Mouse (Mus musculus): ENCODE measurements around the gene Cracr2a.
A peak's percentile ranks its signal among the peaks of the same experiment; 100 is the strongest.
"Not testable (repeated sequence)": the region's sequence is repeated elsewhere in the genome, so short reads cannot be mapped to it uniquely, and the experiment has no call there.

Cracr2a gene

DNA sequence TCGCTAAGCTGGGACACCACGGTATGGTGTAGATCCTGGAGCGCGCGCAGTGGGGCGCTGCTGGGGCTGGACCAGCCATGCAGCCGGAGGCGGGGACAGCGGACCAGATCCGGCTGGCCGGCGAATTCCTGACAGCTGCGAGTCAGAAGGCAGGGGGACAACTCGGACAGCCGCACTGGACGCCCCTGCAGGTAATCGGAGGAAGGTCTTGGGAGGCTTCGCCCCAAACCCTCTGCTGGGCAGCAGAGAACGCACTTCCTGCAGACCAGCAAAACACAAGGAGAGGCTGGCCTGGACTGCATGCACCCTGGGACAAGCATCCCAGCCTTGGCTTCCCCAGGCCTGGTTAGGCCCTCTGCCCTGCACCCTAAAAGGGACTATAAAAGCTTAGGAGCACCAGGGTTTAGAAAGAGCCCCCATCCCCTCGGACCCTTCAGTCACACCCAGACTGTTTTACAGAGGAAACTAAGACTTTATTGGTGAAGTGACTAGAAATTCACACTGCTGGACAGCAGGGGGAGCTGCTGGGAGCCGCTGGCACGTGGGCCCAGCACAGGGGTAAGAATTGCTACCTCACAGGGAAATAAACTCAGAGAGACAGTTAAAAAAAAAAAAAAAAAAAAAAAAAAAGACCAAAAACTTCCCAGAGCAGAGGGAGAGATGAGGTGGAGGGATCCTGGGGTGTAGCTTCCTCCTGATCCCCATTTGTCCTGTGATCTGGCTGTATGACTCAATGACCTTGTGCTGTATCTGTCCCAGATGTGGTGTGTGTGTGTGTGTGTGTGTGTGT, at the start of gene Cracr2a:
Gene Cracr2a, plus strand, starts transcription at position 108 of the 790 bp plus-strand sequence.
- peak; percentile 77 to 82 for DNase-seq

DNA sequence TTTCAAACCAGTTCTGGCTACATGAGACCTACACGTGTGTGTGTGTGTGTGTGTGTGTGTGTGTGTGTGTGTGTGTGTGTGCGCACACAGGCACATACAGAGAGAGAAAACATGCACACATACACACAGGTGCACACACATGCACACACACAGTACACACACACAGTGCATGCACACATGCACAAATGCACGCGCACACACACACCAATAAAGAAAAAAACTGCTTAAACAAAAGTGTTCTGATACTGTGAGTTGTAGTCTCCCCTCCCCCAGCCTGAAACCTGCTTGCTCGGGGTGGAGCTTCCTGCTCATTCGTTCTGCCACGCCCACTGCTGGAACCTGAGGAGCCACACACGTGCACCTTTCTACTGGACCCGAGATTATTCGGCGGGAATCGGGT, 47.4 kb upstream of the Cracr2a start:
- DNase-seq: not testable (repeated sequence)

DNA sequence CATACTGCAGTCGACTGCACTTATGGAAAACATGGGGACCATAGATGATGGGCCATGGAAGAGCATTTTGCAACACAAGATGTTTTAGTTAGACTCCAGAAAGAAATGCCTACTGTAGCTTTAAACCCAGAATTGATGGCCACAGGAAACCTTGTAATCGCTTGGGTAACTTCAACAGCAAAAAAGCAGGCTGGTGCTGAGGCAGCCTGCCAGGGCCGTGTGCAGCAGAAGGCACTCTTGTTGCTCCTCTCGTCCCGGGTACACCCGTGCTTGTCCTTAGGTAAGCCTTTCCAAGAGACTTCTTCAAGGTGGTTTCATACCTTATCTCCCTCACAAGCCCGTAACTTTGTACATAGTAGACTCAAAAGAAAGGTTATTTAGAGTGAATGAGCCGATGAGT, 40.0 kb upstream of the Cracr2a start:
- peak; percentile 27 to 55 for DNase-seq

DNA sequence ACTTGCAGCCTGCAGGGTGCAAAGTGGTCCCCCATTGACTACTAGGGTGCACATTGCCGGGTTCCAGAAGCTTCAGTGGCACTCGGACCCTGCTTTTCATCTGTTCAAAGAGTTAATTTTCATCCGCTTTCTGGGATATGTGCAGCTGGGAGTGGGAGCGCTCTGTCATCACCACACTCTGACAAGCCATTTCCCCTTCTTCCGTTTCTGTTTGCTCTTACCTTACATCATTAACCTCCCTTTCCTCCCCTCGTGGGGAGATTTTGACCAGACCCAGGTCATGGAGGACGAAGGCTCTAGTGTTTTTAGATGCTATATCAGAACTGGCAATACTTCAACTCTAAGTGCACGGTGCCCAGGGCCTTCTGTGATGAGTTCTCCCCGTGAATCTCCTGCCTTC, 38.8 kb upstream of the Cracr2a start:
- DNase-seq: no peak

DNA sequence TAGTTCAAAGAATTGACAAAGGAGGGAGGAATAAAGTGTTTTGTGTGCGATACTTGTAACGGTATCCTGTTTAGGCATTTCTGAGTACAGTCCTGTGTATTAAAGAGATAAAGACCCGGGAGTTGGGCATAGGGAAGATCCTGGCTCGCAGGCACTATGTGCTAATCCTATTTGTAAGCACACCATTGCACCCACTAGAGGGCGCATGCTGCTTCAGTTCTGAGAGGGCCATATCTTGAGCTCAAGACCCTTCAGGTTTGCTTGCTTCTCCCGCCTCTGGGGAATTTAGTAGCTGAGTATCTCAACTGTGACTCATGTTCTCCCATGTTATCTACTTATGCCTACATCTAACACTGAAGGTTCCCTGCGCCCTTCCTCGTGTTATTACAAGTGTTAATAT, 36.7 kb upstream of the Cracr2a start:
- DNase-seq: peak; percentile 77 to 87

DNA sequence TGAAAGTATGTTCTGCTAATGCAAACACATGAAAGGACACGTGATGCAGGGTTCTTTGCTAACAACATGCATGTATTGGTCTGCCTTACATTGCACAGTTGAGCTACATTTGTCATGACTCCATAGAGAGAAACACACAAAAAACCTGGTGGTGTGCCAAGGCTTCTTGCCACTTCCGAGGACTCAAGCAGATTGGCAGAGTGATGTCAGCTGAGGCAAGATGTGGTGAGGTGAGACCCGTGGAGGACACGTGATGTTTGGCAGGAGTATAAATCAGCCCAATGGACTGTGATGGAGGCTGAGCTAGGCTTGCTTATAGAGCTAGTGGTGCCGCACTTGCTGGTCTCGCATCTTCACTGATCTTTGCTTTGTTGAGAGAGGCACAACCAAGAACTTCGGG, 32.5 kb upstream of the Cracr2a start:
- peak; percentile 22 to 51 for DNase-seq

DNA sequence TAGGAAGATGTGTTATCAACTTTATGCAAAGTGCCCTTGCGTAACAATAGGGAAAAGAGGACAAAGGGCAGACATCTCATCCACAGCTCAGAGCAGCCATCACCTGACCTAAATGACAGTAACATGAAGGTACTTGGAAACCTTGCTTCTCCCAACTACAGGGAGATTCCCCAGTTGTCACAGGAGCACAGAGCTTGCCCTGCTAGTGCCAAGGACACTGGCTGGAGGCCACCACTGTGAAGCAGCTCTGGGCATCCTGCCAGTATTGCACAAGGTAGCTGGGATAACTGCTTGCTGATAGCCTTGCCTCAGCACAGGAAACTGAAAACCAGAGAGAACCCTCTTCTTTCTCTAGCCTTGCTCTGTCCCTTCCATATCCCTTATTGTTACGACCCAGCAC, 31.7 kb upstream of the Cracr2a start:
- peak; percentile 96 for DNase-seq

DNA sequence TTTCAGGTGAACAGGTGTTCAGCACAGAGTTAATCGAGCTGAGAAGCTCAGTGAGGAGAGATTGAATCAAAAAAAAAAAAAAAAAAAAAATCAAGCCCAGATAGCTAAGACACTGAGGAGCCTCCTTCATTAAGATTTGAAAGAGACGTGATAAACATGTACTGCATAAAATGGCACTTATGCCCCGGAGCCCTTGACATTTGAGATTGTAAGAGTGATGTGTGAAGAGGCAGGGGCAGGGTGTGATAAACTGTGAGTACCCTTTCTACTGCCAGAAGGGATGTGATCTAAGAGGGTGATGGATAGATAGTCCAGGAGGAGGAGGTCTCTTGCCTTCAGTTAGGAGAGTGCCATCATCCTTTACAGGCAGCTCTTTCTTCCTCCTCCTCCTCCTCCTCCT, 30.9 kb upstream of the Cracr2a start:
- no peak for DNase-seq

DNA sequence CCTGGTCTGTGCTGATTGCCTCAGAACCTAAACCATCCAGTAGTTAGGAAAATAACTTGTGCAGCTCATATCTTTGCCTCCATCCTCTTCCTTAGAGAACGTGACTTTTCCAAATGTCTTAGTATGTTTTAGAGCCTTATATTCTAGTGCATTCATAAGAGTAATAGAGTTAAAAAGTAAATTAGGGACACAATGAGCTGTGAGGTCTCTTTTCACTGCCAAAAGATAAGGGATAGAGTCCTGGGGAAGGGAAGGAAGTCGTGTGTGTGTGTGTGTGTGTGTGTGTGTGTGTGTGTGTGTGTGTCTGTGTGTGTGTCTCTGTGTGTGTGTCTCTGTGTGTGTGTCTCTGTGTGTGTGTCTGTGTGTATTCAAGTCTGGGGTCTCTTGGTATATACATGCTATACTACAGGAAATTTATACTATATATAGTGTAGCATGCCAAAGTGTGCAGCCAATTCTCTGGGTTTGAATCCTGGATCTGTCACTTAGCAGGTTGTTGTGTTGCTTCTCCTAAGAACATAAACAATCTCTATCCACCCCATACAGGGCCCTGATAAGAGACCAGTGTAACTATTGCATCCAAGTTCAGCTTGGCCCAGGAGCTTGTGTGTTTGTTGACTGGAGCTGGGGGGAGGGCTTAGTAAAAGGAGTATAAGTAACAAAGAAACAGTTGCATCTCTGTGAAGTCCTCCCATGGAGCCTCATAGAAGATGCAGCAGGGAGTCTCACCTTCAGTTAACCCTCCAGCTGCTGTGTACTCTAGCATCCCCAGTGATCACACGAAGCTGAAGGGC, 29.5 kb upstream of the Cracr2a start:
- DNase-seq: no peak

DNA sequence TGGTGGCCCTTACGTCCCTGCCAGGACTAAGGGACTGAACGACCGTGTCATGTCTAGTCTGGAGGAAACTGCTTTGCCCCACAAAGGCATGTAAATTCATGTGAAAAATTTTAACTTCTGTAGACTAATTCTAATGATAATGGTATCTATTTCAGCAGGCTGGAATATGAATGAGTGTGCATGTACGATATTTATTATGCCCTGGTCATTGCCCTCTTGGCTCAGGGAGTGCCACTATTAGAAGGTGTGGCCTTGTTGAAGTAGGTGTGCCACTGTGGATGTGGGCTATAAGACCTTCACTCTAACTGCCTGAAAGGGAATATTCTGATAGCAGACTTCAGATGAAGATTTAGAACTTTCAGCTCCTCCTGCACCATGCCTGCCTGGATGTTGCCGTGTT, 28.8 kb upstream of the Cracr2a start:
- no peak for DNase-seq

DNA sequence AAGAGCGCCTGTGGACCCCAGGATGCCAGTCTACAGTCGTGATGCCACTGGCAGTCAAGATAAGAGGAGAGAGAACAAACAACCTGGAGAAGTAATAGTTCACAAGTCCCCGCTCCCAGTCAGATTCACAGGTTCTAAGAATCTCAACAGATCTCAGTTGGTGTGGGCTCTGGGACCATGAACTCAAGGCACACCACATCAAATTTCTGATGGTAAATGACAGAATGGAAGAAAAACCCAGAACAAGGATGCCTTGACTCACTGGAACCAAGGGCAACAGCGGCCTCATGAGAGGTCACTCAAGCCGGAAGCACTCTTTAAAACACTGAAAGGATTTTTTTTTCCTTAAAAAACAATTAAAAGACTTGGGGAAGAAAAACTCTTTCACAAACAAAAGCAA, 27.4 kb upstream of the Cracr2a start:
- no peak for DNase-seq

DNA sequence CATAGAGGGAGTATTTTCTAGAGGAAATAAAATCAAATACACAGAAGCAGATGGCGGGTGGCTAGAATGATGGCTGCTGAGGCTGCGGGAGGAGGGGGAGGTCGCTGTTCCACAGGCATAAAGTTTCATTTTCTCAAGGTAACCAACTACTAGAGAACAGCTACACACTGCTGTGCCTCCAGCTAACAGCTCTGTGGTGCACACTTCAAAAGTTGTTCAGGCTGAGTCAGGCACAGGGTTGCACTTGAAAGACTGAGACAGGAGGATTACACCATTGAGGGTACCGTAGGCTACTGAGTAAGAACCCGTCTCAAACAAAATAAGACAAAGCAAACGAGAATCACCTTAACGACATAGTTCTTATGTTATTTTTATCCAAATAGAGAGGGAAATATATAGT, 24.1 kb upstream of the Cracr2a start:
- no peak for DNase-seq

DNA sequence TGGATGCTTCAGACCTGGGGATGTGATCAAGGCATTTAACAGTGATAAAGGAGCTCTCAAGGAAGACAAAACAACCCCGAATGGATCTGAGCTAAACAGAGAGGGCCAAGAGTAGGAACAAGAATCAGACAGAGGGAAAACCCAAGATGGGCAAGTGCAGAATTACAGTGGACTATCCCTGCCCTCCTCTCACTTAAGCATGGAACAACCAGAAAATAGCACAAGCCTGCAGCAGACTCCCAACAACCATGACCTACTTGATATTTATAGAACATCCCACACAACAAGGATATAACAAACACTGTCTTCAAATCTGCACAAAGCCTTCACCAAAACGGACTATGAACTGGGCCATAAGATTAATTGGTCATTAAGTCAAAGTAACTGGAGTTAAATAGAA, 23.0 kb upstream of the Cracr2a start:
- no peak for DNase-seq

DNA sequence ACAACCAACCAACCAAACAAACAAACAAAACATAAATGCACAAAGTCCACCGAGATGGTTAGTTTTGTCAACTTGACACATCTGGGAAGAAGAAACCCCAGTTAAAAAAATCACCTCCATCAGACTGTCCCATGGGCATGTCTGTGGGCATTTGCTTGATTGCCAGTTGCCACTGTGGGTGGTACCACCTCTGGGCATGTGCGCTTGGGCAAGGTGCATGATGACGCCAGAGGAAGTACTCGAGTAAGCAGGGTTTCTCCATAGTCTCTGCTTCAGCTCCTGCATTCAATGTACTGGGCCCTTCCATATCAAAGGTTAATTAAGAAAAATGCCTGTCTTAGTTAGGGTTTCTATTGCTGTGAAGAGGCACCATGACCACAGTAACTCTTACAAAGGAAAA, 21.9 kb upstream of the Cracr2a start:
- no peak for DNase-seq

DNA sequence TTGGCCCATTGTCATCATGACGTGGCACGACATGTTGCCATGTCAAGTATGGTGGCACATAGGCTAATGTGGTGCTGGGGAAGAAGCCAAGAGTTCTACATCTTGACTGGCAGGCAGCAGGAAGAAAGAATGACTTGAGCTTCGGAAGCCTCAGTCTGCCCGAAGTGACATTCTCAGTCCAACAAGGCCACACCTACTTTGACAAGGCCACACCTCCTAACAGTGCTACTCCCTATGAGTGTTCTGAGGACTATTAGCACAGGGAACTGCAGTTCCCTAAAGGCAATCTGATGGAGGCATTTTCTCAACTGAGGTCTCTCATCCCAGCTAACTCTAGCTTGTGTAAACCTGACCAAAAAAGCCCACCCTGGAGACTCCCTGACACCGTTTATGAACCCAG, 21.5 kb upstream of the Cracr2a start:
- DNase-seq: no peak

DNA sequence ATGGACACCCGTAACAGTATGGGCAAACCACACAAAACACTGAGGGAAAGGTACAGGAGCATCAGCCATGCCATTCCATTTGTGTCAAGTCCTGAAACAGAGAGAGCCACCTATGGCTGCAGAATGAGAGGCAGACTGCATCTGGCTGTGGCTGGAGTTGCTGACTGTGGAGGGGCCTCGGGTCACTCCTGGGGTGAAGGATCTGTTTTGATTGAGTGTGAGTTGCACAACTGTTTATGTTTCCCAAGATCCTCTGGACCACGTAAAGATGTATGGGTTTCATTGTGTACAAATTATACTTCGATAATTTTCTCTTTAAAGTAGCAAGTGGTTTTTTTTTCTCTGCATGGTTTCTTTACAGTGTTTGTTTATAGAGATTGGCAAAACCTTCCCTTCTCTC, 20.6 kb upstream of the Cracr2a start:
- no peak for DNase-seq

DNA sequence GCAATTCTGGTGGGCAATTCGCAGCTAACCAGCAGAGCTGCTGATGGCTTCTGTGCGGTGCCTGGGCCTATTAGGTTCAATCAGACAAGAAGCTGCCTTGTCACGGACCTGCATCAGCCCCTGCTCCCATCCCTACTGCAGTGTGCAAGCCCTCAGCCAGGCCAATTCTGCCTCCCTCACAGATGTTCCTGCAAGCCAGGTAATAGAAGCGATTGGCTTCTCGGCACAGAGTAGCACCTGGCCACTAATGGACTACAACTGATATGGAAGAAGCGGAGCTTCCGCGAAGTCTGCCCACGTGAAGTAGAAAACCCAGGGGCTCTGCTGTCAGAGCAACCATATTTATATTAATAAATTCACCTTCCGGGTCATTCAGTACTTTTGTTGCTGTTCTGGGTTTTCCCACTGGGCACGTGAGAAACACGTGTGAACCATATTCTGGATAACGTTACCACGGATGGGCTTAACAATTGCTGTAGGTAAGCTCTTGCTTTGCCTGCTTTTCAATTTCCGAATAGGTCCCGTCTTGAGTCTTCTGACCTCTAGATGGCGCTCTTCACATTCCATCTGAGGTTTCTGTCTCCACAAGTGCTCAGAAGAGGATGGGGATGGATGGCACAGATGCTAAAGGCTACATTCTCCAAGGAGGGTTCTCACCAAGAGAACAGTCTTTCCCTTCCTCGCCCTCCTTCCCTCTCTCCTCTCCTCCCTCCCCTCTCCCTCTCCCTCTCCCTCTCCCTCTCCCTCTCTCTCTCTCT, 19.3 kb upstream of the Cracr2a start:
- DNase-seq: peak; percentile 78 to 79

DNA sequence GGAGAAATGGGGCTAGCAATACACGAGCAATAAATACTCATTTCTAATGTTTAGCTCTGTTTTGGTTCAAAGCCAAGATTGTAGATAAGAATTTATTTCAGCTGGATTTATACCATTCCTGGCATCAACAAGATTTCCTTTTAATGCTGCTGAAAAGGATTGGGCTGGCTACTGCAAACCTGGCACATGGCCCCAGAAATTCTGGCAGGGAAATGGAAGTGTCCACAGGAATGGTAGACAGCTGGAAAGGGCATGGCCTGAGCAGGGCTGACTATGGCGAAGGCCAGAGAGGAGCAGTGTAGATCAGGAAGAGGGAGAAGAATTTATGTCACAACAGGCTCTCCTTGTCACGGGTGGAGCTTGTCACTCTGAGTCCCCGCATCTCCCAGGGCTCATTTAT, 14.5 kb upstream of the Cracr2a start:
- peak; percentile 37 to 62 for DNase-seq

DNA sequence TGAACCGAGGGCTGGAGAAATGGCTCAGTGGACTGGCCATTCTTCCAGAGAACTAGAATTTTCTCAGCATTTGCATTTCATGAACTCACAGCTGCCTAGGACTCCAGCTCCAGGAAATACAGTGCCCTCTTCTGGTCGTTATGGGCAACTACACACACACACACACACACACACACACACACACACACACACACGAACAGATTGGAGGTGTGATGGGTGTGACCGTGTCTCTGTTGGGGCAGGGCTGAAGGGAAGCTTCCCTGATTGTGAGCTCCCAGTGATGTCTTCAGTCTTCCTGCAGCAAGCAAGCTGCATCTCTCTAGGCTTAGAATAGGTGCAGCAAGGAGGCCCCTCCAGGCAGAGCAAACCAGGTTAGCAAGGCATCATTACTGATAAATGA, 8.2 kb upstream of the Cracr2a start:
- no peak for DNase-seq

DNA sequence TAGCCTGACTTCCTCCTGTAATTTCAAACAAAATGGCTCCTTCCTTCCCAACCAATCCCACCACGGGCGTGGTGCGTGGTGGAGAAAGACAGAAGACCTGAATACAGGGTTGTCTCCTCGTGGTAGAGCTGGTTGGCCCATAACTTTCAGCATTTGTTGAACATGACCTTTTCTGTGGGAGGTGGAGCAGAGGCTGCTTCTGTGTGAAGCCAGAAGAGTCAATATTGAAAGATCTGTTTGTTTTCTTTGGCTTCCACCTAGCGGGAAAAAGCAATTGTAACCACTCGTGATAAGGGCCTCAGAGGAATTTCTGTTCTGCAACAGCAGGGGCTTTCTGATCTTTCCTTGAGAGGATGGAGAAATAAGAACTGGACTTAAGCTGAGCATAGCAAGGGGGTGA, 5.6 kb upstream of the Cracr2a start:
- no peak for DNase-seq

DNA sequence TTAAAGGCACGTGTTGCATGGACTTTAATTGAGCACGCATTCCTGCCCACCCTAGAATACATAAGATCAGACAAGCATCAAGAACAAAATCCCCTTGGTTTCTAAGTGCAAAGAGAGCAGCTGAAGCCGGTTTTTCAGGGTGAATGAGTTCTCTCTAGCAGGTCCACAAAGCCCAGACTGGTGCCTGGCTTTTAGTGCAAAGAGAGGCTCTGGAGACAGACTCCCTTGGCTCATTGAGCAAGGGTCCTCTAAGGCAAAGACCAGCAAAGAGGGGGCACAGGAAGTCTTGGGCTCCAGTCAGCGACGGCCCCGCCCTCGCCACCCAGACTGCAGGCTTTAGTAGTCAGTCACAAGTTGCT, 287 bp upstream of the Cracr2a start:
- no peak for DNase-seq

DNA sequence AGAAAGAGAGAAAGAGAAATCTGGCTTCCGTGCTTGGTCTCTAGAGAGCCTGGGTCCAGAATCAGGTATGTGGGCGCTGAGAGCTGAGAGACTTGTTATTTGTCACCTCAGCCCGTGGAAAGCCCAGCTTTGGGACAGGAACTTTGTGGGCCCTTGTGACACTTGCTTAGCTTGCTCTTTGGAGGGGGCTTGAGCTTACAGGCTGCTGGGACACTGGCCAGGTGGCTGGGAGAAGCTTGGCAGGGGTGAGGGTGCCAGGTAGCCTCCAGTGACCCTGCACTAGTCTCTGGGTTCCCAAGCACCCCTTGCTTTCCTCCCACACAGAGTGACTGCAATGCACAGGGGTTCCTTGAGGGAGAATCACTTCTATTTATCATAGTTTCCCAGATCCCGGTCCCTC, 2.4 kb downstream of the Cracr2a start:
- no peak for DNase-seq

DNA sequence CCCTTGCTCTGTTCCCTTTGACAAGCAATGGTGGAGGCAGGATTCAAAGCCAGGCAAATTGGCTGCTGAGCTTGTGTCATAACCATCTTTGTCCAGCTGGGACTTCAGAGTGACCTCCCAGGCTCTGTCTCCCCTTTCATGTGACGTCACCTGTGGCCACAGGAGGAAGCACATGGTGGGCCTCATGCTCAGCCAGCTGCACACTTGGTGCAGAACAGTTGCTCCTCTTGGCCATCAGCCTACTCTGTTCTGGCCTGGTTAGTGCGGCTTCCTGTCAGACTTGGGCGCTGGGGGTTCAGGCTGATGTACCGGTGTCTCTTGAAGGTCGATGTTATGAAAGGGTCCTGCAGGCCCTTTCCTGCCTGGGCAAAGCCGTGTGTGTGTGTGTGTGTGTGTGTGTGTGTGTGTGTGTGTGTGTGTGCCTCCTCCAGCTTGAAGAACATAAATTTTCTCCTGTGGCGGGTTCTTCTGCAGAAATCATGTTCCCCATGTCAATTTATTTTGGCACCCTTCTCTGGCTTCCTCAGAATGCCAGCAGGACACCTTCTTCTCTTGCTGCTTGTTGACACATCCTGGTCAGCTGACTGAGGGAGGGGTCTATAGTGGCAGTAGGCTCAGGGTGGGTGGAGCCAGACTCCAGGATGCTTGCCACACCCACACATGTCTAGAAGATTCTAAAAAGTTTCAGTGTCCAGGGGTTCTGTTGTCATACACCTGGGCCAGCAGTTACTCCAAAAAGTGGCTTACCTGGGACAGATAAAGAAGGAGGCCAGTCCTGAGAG, 5.0 kb downstream of the Cracr2a start:
- DNase-seq: peak in 1 of 2 experiments; percentile 38

All from cerebellum, postnatal 14 days (tissue).